Mouse (Mus musculus): ENCODE data around the gene Gpld1.

GRCm38 (mm10) chr13:25007115-25007514 is 64.2 kb downstream of the Gpld1 start:
- TF ChIP-seq POLR2A (IDR thresholded peaks at IDR 0.05; ENCODE audit: control insufficient read depth, low read depth, low read length) (no peak), CTCF (IDR thresholded peaks at IDR 0.05; ENCODE audit: control insufficient read depth, insufficient read depth, insufficient replicate concordance, low read depth, low read length) (no peak)

Measured in testis, adult 2 months (tissue).